Mouse (Mus musculus): ENCODE data around the gene C5ar2. TPM values are rescaled to one million over a fixed set of nuclear protein-coding genes. Genes with fewer than 3 reads are reported as not detected.

The C5ar2 gene
- polyA plus RNA-seq, 1 experiment from 2014 or later: 0.15 TPM

DNA sequence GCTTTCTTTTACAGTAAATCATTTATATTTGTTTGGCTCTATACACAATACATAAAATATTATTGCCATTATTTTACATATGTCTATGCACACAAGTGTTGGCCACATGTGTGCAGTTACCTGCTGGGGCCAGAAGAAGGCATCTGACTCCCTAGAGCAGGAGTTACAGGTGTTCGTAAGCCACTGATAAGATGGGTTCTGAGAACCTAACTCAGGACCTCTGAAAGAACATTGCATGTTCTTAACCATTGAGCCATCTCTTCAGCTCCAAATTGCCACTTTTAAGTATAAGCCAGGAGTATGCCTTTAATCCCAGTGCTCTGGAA, 3.0 kb downstream of the C5ar2 start:
- ATAC-seq: no peak
- no peaks in the 10 kb centered on the region for H3K36me3 ChIP-seq (ENCODE audit: control insufficient read depth, insufficient read depth, low read length)
- H3K27me3 ChIP-seq (replicated peaks; ENCODE audit: control insufficient read depth, insufficient read depth, low read length): no peaks in the 10 kb centered on the region
- 90% methylated on average over 1 of the region's 1 CpGs for WGBS
- no peak overlapping the region for H3K4me2 ChIP-seq (ENCODE audit: low read depth, low read length)
- H3K9me3 ChIP-seq (ENCODE audit: control insufficient read depth, low read length): no peaks in the 10 kb centered on the region
- no peak overlapping the region for H3K27ac ChIP-seq (ENCODE audit: low read length)
- H3K4me1 ChIP-seq (ENCODE audit: control insufficient read depth, insufficient read depth, low read length): no peaks in the 10 kb centered on the region
- no peak overlapping the region for H3K4me3 ChIP-seq (ENCODE audit: low read length)
- no peak overlapping the region for H3K9ac ChIP-seq (ENCODE audit: low read depth, low read length)

DNA sequence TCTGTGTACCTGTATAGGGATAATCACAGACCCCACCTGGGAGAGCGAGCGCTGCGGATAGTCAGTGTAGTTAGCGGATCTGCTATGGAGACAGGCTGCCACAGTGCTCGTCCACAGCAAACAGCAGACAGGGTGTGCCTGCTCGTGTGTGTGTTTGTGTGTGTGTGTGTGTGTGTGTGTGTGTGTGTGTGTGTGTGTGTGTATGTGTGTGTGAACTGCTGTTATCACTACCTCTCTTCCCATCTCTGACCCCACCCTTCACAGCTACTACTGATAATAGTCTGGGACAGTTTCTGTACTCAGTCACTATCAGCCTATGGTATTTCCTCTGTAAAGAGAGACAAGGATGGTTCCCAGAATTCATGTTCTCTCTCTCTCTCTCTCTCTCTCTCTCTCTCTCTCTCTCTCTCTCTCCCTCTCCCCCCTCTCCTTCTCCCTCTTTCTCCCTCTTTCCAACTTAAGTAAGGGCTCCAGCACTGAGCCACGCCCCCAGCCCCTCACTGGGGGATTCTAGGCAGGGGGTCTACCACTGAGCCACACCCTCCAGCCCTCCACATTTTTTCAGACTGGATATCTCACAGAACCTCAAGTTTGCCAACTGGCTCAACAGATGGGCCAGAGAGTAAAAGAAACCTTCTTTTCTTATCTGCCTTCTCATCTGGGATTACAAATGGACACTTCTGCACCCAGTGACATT, 3.5 kb downstream of the C5ar2 start:
- H3K27ac ChIP-seq (ENCODE audit: low read length): no peak overlapping the region
- no peak overlapping the region for H3K9ac ChIP-seq (ENCODE audit: low read depth, low read length)
- H3K27me3 ChIP-seq (replicated peaks; ENCODE audit: control insufficient read depth, insufficient read depth, low read length): no peaks in the 10 kb centered on the region
- H3K4me2 ChIP-seq (ENCODE audit: low read depth, low read length): no peak overlapping the region
- H3K4me3 ChIP-seq (ENCODE audit: low read length): no peak overlapping the region
- ATAC-seq: no peak; the same call in 1 of the 2 replicates
- WGBS: 67% methylated on average over 7 of the region's 7 CpGs
- H3K9me3 ChIP-seq (ENCODE audit: control insufficient read depth, low read length): no peaks in the 10 kb centered on the region
- H3K36me3 ChIP-seq (ENCODE audit: control insufficient read depth, insufficient read depth, low read length): no peaks in the 10 kb centered on the region
- H3K4me1 ChIP-seq (ENCODE audit: control insufficient read depth, insufficient read depth, low read length): no peaks in the 10 kb centered on the region

DNA sequence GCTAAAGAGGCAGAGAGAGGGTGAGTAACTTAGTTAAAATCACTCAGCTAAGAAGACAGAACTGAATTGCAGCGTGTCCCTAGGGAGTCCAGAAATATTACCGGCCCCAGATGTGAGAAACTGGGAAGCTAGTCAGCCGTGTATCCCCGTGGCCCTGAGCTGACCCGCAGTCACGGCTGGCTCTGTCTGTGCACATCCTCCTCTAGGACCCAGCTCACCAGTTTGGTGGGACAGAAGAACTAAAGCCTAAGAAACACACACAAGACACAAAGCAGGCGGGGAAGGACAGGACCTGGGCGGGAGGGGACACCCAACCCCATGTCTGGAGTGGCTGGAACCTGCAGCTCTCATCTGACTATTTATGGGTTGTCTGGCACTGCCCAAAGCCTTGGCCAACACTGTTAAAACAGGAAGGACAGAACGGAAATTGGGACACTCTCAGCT, 4.4 kb downstream of the C5ar2 start:
- ATAC-seq: no peak
- WGBS: 46% methylated on average over 9 of the region's 9 CpGs

DNA sequence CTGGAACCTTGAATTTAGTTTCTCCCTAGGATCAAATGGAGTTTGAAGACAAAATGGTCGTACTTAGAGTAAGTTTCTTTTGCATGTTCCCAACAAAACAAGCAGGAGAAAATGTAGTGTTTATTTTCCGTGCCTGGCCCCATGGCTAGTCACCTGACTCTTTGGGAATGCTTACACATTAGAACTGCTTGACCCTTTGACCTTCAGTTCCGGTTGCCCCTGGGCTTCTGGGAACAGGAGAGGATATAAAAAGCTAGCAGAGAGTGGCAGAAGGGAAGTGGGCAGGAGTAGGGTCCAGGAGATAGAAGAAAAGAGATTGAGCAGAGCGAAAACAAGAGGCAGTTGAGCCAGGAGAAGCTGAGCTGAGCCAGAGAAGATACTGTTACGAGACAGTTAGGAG, 14.1 kb downstream of the C5ar2 start:
- Histone ChIP-seq H3K4me3 (ENCODE audit: low read length) (no peak overlapping the region), H3K4me2 (ENCODE audit: low read depth, low read length) (no peak overlapping the region), H3K9ac (ENCODE audit: low read depth, low read length) (no peak overlapping the region), H3K36me3 (ENCODE audit: control insufficient read depth, insufficient read depth, low read length) (no peaks in the 10 kb centered on the region), H3K4me1 (ENCODE audit: control insufficient read depth, insufficient read depth, low read length) (no peaks in the 10 kb centered on the region), H3K9me3 (ENCODE audit: control insufficient read depth, low read length) (no peaks in the 10 kb centered on the region), H3K27ac (ENCODE audit: low read length) (no peak overlapping the region), H3K27me3 (replicated peaks; ENCODE audit: control insufficient read depth, insufficient read depth, low read length) (no peaks in the 10 kb centered on the region)
- ATAC-seq: no peak
- WGBS: 31% methylated on average over 5 of the region's 5 CpGs

More for the DNA sequence above, 4.4 kb downstream of the C5ar2 start:
- Histone ChIP-seq H3K4me1 (ENCODE audit: control insufficient read depth, insufficient read depth, low read length) (no peaks in the 10 kb centered on the region), H3K36me3 (ENCODE audit: control insufficient read depth, insufficient read depth, low read length) (no peaks in the 10 kb centered on the region), H3K9ac (ENCODE audit: low read depth, low read length) (no peak overlapping the region), H3K27ac (ENCODE audit: low read length) (no peak overlapping the region), H3K27me3 (replicated peaks; ENCODE audit: control insufficient read depth, insufficient read depth, low read length) (no peaks in the 10 kb centered on the region), H3K9me3 (ENCODE audit: control insufficient read depth, low read length) (no peaks in the 10 kb centered on the region), H3K4me2 (ENCODE audit: low read depth, low read length) (no peak overlapping the region), H3K4me3 (ENCODE audit: low read length) (no peak overlapping the region)

DNA sequence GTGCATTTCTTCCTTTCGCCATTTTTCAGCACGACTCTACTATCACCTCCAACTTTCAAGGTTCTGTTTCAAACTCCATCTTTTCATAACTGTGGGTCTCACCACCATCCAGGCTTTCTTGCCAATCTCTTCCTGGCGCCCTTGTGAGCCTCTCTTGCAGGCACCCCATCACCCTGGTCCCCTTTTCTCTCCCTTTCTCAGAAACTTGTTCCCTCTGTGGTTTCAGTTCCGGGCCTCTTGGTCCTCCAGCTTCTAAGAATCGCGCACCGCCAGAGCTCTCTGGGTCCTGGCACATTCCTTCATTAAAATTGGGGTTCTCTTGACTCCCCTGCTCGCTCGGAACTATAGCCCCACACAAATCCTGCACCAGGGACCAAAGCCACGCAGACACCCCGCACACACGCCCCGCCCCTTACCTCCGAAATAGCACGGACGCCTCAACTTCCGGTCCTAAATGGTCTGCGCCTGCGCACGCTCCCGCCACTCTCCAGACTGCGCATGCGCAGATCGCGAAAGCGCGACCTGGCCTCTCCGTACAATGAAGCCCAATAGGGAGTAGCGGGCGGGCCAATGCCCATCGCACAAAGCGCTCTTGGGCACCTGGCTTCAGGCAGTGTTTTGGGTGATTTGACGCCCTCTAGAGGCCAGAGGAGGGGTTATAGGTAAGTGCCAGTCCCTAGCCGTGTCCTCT, 22.2 kb downstream of the C5ar2 start, which contains the start of gene Dhx34:
Gene Dhx34, minus strand, starts transcription at position 456 of the 691 bp plus-strand sequence.
- Histone ChIP-seq H3K4me2 (ENCODE audit: low read depth, low read length) (peak within 1 kb of the TSS; percentile 72), H3K4me1 (ENCODE audit: control insufficient read depth, insufficient read depth, low read length) (peaks cover 11% of the 10 kb centered on the region), H3K36me3 (ENCODE audit: control insufficient read depth, insufficient read depth, low read length) (0 out of 2 replicates have a peak, but pooled peaks cover 6% of the 10 kb centered on the region), H3K9me3 (ENCODE audit: control insufficient read depth, low read length) (no peaks in the 10 kb centered on the region), H3K27ac (ENCODE audit: low read length) (peak within 1 kb of the TSS; percentile 84), H3K9ac (ENCODE audit: low read depth, low read length) (peak within 1 kb of the TSS; percentile 91), H3K4me3 (ENCODE audit: low read length) (peak within 1 kb of the TSS; percentile 76), H3K27me3 (replicated peaks; ENCODE audit: control insufficient read depth, insufficient read depth, low read length) (no peaks in the 10 kb centered on the region)
- ATAC-seq: peak; percentile 99
- WGBS: under 1% methylated on average over 34 of the region's 34 CpGs

DNA sequence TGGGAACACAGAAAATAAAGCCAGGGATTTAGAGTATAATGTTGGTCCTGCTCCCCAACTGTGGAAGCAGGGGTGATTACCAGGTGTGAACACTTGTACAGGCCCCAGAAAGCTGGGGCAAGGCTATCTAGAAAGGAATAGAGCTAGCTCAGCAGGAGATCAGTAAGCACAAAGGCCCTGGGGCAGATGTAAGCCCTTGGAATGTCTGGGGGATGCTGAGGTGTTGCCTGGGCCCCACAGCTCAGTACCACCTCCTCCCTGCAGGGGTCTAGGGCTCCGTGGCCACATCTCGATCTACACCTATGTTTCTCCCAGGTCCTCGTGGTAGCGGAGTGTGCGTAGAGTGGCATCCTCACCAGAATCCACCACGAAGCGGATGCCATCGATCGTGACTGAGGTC, 30.0 kb downstream of the C5ar2 start:
- Histone ChIP-seq H3K27me3 (replicated peaks; ENCODE audit: control insufficient read depth, insufficient read depth, low read length) (no peaks in the 10 kb centered on the region), H3K4me3 (ENCODE audit: low read length) (no peak overlapping the region), H3K4me1 (ENCODE audit: control insufficient read depth, insufficient read depth, low read length) (0 out of 2 replicates have a peak, but pooled peaks cover under 1% of the 10 kb centered on the region), H3K36me3 (ENCODE audit: control insufficient read depth, insufficient read depth, low read length) (peaks cover 14% of the 10 kb centered on the region), H3K9ac (ENCODE audit: low read depth, low read length) (no peak overlapping the region), H3K4me2 (ENCODE audit: low read depth, low read length) (no peak overlapping the region), H3K9me3 (ENCODE audit: control insufficient read depth, low read length) (no peaks in the 10 kb centered on the region), H3K27ac (ENCODE audit: low read length) (no peak overlapping the region)
- ATAC-seq: no peak
- 91% methylated on average over 9 of the region's 9 CpGs for WGBS

DNA sequence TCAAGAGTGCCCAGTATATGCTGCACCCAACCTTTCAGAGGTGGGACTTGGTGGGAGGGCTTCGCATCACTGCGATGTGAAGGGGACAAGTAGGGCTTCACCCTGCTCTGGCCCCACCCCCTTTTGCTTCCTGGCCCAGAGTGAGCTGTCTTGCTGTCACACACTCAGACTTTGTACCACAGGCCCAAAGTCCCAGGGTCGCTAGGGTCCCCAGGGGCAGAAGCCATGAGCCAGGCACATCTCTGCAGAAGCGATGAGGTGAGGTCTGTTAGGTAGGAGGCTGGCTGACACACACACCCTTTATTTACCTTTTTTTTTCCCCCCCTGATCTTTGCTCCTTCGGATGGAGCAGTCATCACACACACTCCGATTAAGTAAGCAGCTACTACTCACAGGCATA, 30.8 kb downstream of the C5ar2 start:
- Histone ChIP-seq H3K36me3 (ENCODE audit: control insufficient read depth, insufficient read depth, low read length) (peaks cover 12% of the 10 kb centered on the region), H3K4me3 (ENCODE audit: low read length) (no peak overlapping the region), H3K4me2 (ENCODE audit: low read depth, low read length) (no peak overlapping the region), H3K27me3 (replicated peaks; ENCODE audit: control insufficient read depth, insufficient read depth, low read length) (no peaks in the 10 kb centered on the region), H3K9ac (ENCODE audit: low read depth, low read length) (no peak overlapping the region), H3K4me1 (ENCODE audit: control insufficient read depth, insufficient read depth, low read length) (0 out of 2 replicates have a peak, but pooled peaks cover 6% of the 10 kb centered on the region), H3K9me3 (ENCODE audit: control insufficient read depth, low read length) (no peaks in the 10 kb centered on the region), H3K27ac (ENCODE audit: low read length) (no peak overlapping the region)
- WGBS: 83% methylated on average over 6 of the region's 6 CpGs
- ATAC-seq: no peak

DNA sequence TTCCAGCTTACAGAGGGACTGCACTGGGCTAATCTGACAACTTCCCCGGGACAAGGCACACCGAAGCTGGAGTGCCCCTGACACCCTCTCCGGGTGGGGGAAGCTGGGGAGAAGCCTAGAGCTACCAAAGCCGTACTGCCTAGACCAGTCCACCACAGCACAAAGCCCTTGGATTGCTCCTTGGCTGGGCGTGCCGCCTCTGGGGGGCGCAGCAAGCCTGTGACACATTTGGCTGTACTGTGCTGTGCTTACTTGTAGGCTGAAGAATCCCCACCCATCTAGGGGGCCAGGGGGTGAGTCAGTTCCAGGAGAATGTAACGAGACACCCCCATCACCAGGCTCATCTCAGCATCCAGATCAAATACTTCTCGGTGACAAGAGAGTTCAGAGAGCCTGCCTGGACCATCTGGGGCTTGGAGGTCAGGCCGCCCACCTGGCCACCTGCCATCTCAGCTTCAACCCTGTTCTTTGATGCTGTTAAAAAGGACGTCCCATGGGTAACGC, 33.0 kb downstream of the C5ar2 start:
- H3K4me1 ChIP-seq (ENCODE audit: control insufficient read depth, insufficient read depth, low read length): 0 out of 2 replicates have a peak, but pooled peaks cover 6% of the 10 kb centered on the region
- H3K9ac ChIP-seq (ENCODE audit: low read depth, low read length): no peak overlapping the region
- no peaks in the 10 kb centered on the region for H3K27me3 ChIP-seq (replicated peaks; ENCODE audit: control insufficient read depth, insufficient read depth, low read length)
- H3K9me3 ChIP-seq (ENCODE audit: control insufficient read depth, low read length): no peaks in the 10 kb centered on the region
- H3K27ac ChIP-seq (ENCODE audit: low read length): no peak overlapping the region
- ATAC-seq: 0 out of 2 replicates have a peak, but pooled peaks have one; percentile 48
- WGBS: 73% methylated on average over 12 of the region's 12 CpGs
- H3K4me3 ChIP-seq (ENCODE audit: low read length): no peak overlapping the region
- H3K4me2 ChIP-seq (ENCODE audit: low read depth, low read length): no peak overlapping the region
- H3K36me3 ChIP-seq (ENCODE audit: control insufficient read depth, insufficient read depth, low read length): peaks cover 6% of the 10 kb centered on the region

DNA sequence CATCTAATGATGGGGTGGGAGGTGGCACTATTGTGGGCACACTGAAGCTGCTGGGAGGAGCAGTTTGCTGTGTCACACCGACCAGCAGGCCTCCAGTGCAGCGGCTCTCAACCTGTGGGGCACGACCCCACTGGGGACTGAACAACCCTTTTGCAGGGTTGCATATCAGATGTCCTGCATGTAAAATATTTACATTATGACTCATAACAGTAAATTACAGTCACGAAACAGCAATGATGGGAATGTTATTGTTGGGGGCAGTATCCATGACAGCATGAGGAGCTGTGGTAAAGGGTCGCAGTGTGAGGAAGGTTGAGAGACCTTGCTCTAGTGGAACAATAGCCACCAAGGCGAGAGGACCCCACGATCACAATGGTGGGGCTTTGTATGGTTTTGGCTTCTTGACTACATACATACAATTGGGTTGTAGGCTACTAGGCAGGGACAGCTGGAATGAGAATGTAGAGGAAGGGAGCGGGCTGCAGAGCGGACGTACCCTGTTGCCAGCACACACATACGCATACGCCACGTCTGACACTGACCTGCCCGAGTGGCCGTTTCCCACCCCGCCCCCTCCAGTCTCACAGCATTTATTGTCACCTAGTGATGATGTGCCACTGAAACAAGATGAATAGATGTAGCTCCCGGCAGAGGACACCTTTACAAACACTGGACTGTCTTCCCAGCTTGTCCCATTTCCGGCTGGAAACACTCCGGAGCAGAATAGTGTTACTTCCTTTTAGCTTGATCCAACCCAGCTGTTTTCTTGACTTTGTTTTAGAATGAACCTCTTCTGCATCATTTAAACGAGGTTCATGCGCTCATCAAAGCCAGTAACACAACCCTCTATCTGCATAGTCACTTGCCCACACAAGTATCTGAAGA, 34.9 kb downstream of the C5ar2 start:
- Histone ChIP-seq H3K27me3 (replicated peaks; ENCODE audit: control insufficient read depth, insufficient read depth, low read length) (no peaks in the 10 kb centered on the region), H3K9me3 (ENCODE audit: control insufficient read depth, low read length) (no peaks in the 10 kb centered on the region), H3K36me3 (ENCODE audit: control insufficient read depth, insufficient read depth, low read length) (no peaks in the 10 kb centered on the region; the same call in 1 of the 2 replicates), H3K9ac (ENCODE audit: low read depth, low read length) (0 out of 2 replicates have a peak overlapping the region, but pooled peaks have one; percentile 14), H3K4me1 (ENCODE audit: control insufficient read depth, insufficient read depth, low read length) (0 out of 2 replicates have a peak, but pooled peaks cover 6% of the 10 kb centered on the region), H3K27ac (ENCODE audit: low read length) (0 out of 2 replicates have a peak overlapping the region, but pooled peaks have one; percentile 1), H3K4me3 (ENCODE audit: low read length) (no peak overlapping the region), H3K4me2 (ENCODE audit: low read depth, low read length) (no peak overlapping the region)
- WGBS: 71% methylated on average over 21 of the region's 21 CpGs
- ATAC-seq: no peak
